Mouse (Mus musculus): ENCODE results near the gene Lsm12.
"Not testable (repeated sequence)": the region's sequence is repeated elsewhere in the genome, so short reads cannot be mapped to it uniquely, and the experiment has no call there.

Gene Lsm12

DNA sequence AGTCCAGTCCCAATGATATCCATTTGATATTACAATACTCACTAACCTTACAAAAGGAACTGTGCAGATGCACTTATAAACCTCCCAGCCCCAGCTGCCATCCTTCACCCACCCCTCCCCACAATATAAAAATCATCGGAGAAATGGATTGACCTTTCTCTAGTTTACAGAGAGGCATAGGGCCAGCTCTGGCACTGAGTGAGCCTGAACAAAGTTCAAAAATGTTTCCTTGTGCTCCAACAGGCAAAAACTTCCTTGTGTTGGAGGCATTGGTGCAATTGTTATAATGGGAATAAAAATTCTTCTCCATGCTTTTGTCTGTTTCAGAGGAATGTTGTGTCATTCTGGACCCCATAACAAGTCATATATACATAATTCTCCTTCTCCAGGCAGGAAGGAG, 1.1 kb upstream of the Lsm12 start:
- DNase-seq (ENCODE audit: low read depth in 1 of 2, low spot score in 2 of 2): no peak

GRCm38 (mm10) chr11:102185677-102186076, 581 bp upstream of the Lsm12 start:
- DNase-seq (ENCODE audit: low read depth in 1 of 2, low spot score in 2 of 2): no peak

DNA sequence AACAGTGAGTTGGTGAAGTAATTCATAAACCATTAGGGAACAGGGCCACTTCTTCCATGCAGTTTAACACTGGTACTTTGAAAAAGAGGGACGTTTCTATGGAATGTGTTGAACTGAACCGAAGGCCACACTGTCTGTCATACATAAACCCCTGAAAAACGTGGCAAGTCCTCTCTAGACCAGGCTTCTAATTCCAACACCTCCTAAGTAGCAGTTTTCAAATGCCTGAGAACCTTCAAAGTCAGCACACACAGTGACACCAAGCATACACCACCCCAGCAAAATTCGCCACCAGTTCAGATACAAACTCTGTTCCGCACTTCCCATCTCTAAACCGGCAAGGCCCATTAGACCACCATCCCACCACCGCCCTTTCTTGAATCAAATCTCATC, 847 bp downstream of the Lsm12 start:
- no peak for DNase-seq (ENCODE audit: low read depth in 1 of 2, low spot score in 2 of 2)

DNA sequence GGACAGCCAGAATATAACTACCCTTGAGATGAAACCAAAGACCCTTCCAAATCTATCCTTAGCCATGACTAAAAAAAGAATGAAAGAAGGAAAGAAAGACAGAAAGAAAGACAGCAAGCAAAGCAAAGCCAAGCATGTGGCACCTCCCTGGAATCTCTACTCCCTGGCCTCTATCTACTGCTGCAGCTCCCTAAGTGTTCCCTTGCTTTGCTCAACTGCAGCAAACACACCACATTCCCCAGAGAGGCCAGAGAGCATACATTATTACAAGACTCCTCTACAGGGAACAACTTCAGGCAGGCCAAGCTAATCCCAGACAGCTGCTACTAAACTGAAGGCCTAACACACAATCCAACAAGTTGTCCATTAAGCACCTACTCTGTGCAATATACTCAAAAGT, 5.3 kb downstream of the Lsm12 start:
- no peak for DNase-seq (ENCODE audit: low read depth in 1 of 2, low spot score in 2 of 2)

DNA sequence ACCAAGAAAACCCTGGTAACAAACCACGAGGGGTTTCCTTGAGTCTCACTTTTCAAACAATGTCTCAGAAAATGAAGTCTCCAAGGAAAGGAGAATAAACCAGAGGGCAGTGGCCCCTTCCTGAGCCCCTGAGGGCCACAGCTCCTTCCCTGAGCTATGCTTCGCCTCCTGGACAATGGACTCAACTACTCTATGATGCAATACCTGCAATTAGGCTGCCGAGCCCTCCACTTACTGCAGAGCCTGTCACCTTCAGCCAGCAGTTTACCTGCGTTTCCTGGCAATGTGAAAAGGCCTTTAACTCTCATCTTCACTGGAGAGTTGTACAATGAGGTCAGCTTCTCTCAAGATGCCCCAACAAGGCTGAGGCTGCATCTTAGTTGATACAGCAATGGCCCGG, 16.4 kb downstream of the Lsm12 start:
- DNase-seq (ENCODE audit: low read depth in 1 of 2, low spot score in 2 of 2): no peak

- DNase-seq (ENCODE audit: low read depth in 1 of 2, low spot score in 2 of 2): no peak
Measured at GRCm38 (mm10) chr11:102167539-102167938, 17.6 kb downstream of the Lsm12 start.

GRCm38 (mm10) chr11:102165971-102166722, 18.9 kb downstream of the Lsm12 start:
- no peak for DNase-seq (ENCODE audit: low read depth in 1 of 2, low spot score in 2 of 2)

DNA sequence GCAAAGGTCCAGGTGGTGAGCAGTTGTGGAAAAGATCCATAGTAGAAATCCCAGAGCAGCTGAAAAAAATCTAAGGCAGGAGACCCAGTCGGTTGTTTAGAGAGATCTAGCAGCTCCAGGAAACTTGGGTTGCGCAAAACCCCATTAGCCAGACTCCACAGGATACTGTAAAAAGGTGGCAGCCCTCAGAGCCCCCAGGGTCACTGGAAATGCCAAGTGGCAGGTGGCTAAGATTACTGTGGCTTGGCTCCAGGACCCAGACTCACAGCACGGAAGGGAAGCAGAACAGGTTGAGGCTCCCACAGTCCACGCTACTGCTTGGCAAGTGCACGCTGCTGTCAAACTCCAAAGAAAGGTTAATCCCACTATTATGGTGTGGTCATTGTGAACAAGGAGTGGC, 25.3 kb downstream of the Lsm12 start:
- DNase-seq (ENCODE audit: low read depth in 1 of 2, low spot score in 2 of 2): no peak

DNA sequence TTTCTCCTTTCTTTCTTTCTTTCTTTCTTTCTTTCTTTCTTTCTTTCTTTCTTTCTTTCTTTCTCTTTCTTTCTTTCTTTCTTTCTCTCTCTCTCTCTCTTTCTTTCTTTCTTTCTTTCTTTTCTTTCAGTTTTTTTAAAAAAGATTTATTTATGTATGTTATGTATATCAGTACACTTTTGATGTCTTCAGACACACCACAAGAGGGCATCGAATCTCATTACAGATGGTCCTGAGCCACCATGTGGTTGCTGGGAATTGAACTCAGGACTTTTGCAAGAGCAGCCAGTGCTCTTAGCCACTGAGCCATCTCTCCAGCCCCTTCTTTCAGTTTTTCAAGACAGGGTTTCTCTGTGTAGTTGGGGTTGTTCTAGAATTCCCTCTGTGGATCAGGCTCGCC, 27.1 kb downstream of the Lsm12 start:
- not testable (repeated sequence) for DNase-seq (ENCODE audit: low read depth in 1 of 2, low spot score in 2 of 2)

DNA sequence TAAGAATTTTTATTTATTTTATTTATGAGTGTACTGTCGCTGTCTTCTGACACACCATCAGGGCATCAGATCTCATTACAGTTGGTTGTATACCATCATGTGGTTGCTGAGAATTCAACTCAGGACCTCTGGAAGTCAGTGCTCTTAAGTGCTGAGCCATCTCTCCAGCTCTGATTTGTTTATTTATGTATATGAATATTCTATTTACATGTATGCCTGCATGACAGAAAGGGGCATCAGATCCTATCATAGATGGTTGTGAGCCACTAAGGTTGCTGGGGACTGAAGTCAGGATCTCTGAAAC, 28.4 kb downstream of the Lsm12 start:
- no peak for DNase-seq (ENCODE audit: low read depth in 1 of 2, low spot score in 2 of 2)

GRCm38 (mm10) chr11:102156039-102156785, 28.9 kb downstream of the Lsm12 start, which contains the start of gene Tmem101:
Gene Tmem101 (minus strand): TSS chr11:102156404.
- DNase-seq (ENCODE audit: low read depth in 1 of 2, low spot score in 2 of 2): peak; percentile 68 to 82

GRCm38 (mm10) chr11:102147213-102147989, 37.7 kb downstream of the Lsm12 start:
- DNase-seq (ENCODE audit: low read depth in 1 of 2, low spot score in 2 of 2): no peak

GRCm38 (mm10) chr11:102146531-102146930, 38.6 kb downstream of the Lsm12 start:
- DNase-seq (ENCODE audit: low read depth in 1 of 2, low spot score in 2 of 2): no peak

DNA sequence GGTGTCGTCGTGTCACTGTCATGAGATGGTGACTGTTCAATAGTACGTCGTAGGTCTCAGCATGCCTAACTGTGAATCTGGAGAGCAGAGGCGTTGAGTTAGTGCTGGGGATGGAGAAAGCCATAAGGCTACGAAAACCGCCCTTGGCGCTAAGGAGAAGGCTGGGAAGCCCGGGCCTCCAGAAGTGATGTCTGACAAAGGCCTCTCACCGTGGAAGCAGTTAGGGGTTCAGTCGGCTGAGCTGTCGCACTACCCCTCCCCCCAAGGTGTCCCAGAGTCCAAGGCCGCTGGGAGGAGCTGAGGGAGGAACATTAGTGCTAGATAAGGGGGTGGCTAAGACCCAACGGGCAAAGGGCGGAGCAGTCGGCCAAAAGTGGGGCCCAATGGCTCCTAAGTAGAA, 39.1 kb downstream of the Lsm12 start:
- no peak for DNase-seq (ENCODE audit: low read depth in 1 of 2, low spot score in 2 of 2)

GRCm38 (mm10) chr11:102145471-102146001, 39.6 kb downstream of the Lsm12 start, which contains the start of gene Nags:
Gene Nags (plus strand): TSS chr11:102145513.
- no peak for DNase-seq (ENCODE audit: low read depth in 1 of 2, low spot score in 2 of 2)

GRCm38 (mm10) chr11:102144957-102145470, 40.1 kb downstream of the Lsm12 start:
- no peak for DNase-seq (ENCODE audit: low read depth in 1 of 2, low spot score in 2 of 2)

- DNase-seq (ENCODE audit: low read depth in 1 of 2, low spot score in 2 of 2): no peak
Measured at GRCm38 (mm10) chr11:102142355-102142754, 42.7 kb downstream of the Lsm12 start.

GRCm38 (mm10) chr11:102140508-102140907, 44.6 kb downstream of the Lsm12 start:
- DNase-seq (ENCODE audit: low read depth in 1 of 2, low spot score in 2 of 2): peak in 1 of 2 experiments; percentile 58

GRCm38 (mm10) chr11:102138447-102138740, 46.7 kb downstream of the Lsm12 start:
- DNase-seq (ENCODE audit: low read depth in 1 of 2, low spot score in 2 of 2): peak in 1 of 2 experiments; percentile 33

DNA sequence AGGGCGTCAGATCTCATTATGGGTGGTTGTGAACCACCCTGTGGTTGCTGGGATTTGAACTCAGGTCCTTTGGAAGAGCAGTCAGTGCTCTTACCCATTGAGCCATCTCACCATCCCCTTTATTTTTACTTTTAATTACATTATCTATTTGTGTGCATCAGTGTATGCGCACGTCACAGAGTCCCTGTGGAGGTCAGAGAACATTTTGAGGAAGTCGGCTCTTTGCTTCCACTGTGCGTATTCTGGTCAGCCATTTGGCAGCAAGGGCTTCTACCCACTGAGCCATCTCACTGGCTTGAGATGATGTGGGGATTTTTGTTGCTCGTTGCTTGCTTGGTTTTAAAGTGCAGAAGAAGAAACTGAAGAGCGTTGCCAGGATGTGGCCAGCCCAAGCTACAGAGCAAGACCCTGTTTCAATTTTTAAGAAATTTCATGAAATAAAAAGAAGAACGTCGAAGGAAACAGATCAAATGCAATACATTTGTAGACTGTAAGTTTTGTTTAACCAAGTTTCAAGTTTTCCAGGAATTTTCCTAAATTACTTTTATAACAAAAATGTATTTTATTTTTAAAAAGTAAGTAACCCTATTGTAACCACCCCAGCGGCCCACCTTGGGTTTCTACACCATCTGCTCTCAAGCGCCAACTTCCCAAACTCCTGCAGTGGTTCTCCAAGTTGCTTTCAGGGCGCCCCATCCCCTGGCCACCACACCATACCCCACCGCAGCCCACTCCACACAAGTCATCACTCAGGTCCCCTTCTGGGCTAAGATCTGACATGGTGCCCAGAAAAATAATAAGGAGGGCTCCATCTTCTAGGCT, 47.3 kb downstream of the Lsm12 start:
- peak in 1 of 2 experiments; percentile 25 for DNase-seq (ENCODE audit: low read depth in 1 of 2, low spot score in 2 of 2)

DNA sequence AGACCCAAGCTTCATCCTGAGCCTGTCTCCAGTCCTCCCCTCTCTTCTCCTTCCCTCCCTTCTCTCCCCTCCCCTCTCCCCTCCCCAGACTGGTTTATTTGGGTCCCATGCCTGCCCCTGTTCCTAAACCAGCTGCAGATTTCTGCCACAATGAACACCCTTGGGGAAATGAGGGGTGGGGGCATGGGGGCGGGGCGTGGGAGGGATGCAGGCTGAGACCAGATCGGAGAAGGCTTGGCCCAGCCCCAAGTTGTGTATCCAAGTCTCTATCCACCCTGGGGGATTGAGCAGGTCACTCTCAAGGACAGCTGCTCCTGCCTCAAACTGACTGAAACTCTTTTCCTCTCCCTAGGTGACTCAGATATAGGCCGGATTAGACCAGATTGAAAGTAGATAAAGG, 50.6 kb downstream of the Lsm12 start:
- no peak for DNase-seq (ENCODE audit: low read depth in 1 of 2, low spot score in 2 of 2)
